Mouse (Mus musculus): ENCODE data around the gene Hacl1.

- TF ChIP-seq CHD2 (IDR thresholded peaks at IDR 0.05; ENCODE audit: low read depth, low read length) (no peak), ZNF384 (IDR thresholded peaks at IDR 0.05; ENCODE audit: low read depth, low read length) (no peak), ZC3H11A (IDR thresholded peaks at IDR 0.05; ENCODE audit: borderline replicate concordance, low read depth, low read length) (no peak), HCFC1 (IDR thresholded peaks at IDR 0.05; ENCODE audit: borderline replicate concordance, insufficient read depth, low read length) (no peak), MAFK (IDR thresholded peaks at IDR 0.05; ENCODE audit: insufficient read depth, low read depth, low read length) (no peak)
Measured at GRCm38 (mm10) chr14:31577966-31578735, 62.9 kb downstream of the Hacl1 start.
